Mouse (Mus musculus): Measurements from ENCODE around the gene Htr5a.

DNA sequence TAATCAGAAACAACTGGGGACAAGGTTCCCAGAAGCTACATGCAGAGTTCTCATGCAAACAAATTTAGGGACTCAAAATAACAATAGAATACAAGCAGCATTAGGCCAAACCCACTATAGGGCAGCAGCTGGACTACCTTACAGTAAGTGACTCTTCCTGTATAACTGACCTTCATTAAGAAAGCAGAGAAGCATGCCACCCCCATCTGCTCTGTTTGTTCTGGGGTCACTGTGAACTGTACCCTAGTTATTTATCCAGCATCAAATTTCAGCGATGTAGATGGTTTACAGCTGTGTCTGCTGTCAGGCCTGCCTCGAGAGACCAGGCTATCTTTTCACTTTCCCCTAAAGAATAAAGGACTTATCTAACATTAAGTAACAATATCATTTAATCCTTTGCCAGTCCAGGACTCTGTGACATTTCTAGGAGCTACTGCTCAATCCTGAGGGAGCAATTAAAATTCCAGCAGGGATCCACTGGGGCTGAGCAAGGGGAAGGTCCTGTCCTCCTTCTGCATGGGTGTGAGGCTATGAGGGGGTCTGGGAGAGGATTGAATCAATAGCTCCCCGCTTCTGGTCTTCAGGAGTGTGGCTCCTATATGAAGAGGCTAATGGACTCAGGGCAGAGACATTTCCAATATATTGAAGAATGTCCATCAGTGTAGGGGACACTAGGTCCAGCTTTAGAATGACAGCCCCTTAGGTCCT lies 38.5 kb downstream of the Htr5a start:
- no peak for TF ChIP-seq CTCF (IDR thresholded peaks at IDR 0.05; ENCODE audit: borderline replicate concordance, extremely low read depth, insufficient read depth, insufficient read length)
- TF ChIP-seq POLR2A (IDR thresholded peaks at IDR 0.05; ENCODE audit: borderline replicate concordance, extremely low read depth, insufficient read depth, insufficient read length, poor library complexity, severe bottlenecking) = no peak

Measured in brain, embryonic 14.5 days (tissue).